Mouse (Mus musculus): ENCODE data around the gene Usp2. TPM values are rescaled to one million over a fixed set of nuclear protein-coding genes. Genes with fewer than 3 reads are reported as not detected.

The Usp2 gene
- total RNA-seq, 2 experiments from 2014 or later: 79.1 to 86.3 TPM

DNA sequence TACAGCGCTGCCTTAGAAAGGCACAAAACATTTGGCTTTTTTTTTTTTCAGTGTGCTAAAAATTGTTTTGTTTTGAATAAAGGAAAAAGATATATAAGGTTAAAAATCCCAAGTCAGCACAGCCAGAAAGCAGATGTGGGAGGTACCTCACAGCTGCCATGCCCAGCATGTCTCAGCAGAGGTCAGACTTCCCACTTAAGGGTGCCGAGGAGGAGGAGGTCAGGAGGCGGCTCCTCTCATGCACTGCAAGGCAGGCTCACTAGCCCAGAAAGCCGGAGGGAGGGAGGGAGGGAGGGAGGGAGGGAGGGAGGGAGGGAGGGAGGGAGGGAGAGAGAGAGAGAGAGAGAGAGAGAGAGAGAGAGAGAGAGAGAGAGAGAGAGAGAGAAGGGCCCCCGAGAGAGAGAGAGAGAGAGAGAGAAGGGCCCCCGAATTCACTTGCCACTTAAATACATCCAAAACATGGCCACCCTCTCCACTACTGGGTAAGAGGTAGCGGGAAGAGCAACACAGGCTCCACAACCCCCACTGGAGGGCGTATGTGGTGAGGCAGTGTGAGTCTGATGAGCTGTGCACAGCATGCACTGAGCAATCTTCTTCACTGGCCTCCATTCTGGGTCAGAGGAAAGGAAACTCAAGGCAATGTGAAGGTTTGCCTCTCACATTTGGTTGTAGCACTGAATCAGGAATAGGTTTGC, 77.3 kb downstream of the Usp2 start:
- DNase-seq (ENCODE audit: low spot score in 2 of 2): no peak

- no peak for DNase-seq (ENCODE audit: low spot score in 2 of 2)
Observed at GRCm38 (mm10) chr9:44144718-44145060, 77.9 kb downstream of the Usp2 start.

Other genes with a start within 250 kb of the Usp2 start
- 100 to 1,000 TPM; 830 to 832 TPM for gene Thy1, start 23.6 kb upstream of the Usp2 start, total RNA-seq (2021)
- gene Mfrp, start 34.7 kb downstream of the Usp2 start, total RNA-seq (2021): under 1 TPM in 1 of 2 experiments, not detected in 1; 0.16 TPM
- 10 to 100 TPM; 18.1 to 23.2 TPM for gene C1qtnf5, start 40.2 kb downstream of the Usp2 start, total RNA-seq (2021)
- gene Gm49380, start 46.5 kb downstream of the Usp2 start, total RNA-seq (2021): under 1 TPM; 0.14 to 0.42 TPM
- 10 to 100 TPM; 28.7 to 31.9 TPM for gene Rnf26, start 46.5 kb downstream of the Usp2 start, total RNA-seq (2021)
- gene Mcam, start 67.4 kb downstream of the Usp2 start, total RNA-seq (2021): 10 to 100 TPM in 1 of 2 experiments, 1 to 10 TPM in 1; 8.7 to 10.3 TPM
- gene Cbl, start 167.0 kb downstream of the Usp2 start, total RNA-seq (2021): 10 to 100 TPM; 51.1 to 56.3 TPM
- gene Ccdc153, start 173.7 kb downstream of the Usp2 start, total RNA-seq (2021): 1 to 10 TPM in 1 of 2 experiments, not detected in 1; 1.8 TPM
- under 1 TPM; 0.75 to 0.81 TPM for gene Pdzd3, start 184.4 kb downstream of the Usp2 start, total RNA-seq (2021)
- 10 to 100 TPM in 1 of 2 experiments, 1 to 10 TPM in 1; 9.0 to 10.4 TPM for gene Nlrx1, start 201.6 kb downstream of the Usp2 start, total RNA-seq (2021)
- 10 to 100 TPM; 56.0 to 63.2 TPM for gene Abcg4, start 221.6 kb downstream of the Usp2 start, total RNA-seq (2021)
- 10 to 100 TPM; 29.1 to 36.1 TPM for gene Hinfp, start 238.7 kb downstream of the Usp2 start, total RNA-seq (2021)